Mouse (Mus musculus) erythroid progenitor cell, adult 5-6 weeks (primary cell): ENCODE results near the gene Il16. TPM values are rescaled to one million over a fixed set of nuclear protein-coding genes. Genes with fewer than 3 reads are reported as not detected.
"Not testable (repeated sequence)": the region's sequence is repeated elsewhere in the genome, so short reads cannot be mapped to it uniquely, and the experiment has no call there.

Experiments
- ATAC-seq: replicated peaks from 2 replicates; pipeline ENCODE4 v1.8.0; 2016; ENCODE audit warnings: moderate number of reproducible peaks, mild to moderate bottlenecking, moderate TSS enrichment, inconsistent platforms; ENCODE audit not compliant: poor library complexity, low FRiP score, severe bottlenecking
- total RNA-seq, 2 experiments: library from RNA; stranded (forward) in 1 of 2; stranded (reverse) in 1 of 2; fragments of 150-400 nt in 1 of 2; fragments of 186-747, 209-891 nt in 1 of 2; gene quantifications; 2 replicates each; pipeline versions ENCODE4 v1.2.3 to v1.2.4; 2015 to 2017; ENCODE audit warnings: low replicate concordance in 2 of 2

The Il16 gene
- total RNA-seq, 2 experiments from 2014 or later = 5.9 to 16.0 TPM

DNA sequence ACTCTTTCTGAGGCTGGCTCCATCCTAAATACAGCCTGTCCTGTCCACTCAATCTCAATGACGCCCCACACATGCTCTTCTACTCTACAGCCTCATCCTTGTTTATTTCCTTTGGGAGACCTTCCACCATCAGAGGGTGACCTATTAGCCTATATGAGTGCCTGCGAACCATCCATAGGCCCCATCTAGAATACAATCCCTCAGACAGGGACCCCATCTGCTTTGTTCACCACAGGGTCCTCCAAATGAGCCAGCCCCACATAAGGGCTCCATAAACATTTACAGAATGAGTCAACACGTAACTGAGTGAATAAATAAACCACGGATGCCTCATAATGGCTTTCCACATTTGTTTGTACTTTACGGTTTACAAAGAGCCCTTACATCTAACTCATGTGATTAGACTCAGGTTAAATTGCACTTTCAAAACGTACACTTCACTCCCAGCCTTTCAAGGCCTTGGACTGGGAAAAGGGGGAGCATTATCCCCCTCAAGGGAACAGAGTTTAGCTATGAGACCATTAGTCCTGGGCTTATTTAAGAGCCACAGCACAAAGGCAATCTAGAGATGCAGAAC, 7.5 kb downstream of the Il16 start:
- no peak for ATAC-seq

DNA sequence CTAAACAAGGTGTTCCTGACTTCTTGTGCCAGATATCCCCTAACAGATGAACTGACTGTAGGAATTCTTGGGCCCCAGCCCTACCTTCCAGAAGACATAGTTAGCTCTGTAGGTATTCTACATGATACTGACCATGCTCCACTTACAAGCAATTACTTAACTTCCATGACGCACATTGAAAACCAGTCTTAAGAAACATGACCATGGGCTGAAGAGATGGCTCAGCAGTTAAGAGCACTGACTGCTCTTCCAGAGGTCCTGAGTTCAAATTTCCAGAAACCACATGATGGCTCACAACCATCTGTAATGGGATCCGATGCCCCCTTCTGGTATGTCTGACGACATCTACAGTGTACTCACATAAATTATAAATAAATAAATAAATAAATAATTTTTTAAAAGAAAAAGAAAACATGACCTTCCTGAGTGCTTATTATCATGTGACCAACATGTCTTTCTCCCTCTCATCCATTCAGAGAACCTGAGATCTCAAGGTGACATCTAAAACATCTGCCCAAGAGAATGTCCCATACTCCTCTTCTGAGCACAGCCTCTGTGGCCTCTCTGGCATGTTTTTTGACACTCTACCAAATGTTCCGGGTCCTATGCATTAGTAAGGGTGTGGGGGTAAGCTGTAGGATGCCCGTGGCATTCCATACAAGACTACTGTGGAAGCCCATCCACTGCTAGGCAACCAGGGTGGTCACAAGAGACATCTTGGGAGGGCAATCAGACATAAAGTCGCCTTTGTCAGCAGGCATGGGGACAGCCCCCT, 9.0 kb downstream of the Il16 start:
- no peak for ATAC-seq

DNA sequence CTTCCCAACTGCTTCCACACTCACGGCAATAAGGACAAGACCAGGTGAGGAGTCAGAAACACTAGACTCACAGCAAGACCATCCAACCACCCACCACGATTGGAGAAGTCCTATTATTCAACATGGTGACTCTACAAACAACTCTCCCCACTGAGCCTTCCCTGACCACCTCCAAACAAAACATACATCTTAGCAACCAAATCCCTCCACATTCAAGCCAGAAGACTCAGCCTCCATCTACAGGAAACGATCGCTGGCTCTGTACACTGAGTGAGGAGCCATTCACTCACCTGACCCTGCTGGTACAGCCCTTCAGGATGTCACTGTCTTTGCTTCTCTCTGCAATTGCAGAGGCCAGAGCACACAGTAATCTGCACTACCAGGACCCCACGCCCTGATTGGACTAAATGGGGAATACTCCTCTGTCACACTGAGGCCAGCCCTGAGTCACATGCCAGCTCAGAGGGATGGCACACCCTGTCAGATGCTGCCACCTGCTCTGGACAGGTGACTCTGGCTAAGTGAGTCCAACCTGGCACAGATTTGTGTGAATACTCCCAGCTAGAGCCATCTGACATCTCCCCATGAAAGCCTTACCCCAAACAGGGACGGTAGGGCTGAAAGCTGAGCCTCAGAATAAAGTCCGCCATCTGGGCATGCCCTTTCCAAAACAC, 10.3 kb downstream of the Il16 start:
- no peak for ATAC-seq

DNA sequence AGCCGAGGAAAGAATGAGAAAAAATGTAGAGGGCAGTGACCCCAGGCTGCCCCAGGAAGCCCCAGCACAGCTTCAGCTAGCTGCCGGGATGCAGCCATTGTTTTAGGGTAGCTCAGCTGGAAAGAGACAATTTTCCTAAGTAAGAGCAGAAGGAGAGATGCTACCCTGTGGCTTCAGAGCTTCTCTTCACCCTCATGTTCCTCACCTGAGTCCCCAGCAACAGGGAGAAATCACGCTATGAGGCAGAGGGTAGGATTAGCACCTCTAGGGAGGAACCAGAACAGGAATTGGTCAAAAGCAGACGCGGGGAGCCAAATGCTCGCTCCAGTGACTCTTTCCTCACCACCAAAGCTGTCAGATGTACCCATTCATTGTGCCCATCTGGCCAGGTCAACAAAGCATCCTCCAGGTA, 10.8 kb downstream of the Il16 start:
- ATAC-seq = 0 out of 2 replicates have a peak, but pooled peaks have one; percentile 30

DNA sequence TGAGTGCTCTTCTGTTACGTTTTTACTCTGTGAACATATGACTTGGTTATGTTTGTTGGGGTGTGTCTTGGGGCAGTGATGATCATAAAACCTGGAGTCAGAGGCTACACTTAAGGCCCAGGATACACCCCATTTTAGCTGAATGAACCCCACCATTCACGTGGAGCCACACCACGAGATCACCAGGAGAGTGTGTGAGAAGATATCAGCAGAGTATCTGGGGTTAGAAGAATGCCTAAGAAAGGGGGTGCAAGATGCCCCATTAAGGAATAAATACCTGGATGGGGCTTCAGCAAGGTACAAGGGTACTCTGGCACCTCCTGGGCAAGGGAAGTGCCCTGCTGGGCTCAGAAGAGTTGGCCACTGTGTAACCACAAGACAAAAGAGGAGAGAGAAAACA, 11.3 kb downstream of the Il16 start:
- no peak for ATAC-seq

DNA sequence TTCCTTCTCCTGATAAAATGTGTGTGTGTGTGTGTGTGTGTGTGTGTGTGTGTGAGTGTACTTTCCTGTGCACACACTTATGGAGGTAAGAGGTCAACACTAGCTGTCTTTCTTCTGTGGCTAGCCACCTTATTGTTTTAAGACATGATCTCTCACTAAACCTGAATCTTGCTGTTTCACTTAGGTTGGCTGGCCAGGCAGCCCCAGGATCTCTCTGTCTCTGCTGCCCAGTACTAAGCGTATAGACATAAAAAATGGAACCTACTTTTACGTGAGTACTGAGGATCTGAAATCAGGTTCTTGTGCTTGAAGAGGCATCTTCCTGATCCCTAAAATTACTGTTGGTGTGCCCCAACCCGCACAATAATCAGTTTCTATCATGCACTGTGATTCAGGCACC, 12.7 kb downstream of the Il16 start:
- ATAC-seq = no peak

DNA sequence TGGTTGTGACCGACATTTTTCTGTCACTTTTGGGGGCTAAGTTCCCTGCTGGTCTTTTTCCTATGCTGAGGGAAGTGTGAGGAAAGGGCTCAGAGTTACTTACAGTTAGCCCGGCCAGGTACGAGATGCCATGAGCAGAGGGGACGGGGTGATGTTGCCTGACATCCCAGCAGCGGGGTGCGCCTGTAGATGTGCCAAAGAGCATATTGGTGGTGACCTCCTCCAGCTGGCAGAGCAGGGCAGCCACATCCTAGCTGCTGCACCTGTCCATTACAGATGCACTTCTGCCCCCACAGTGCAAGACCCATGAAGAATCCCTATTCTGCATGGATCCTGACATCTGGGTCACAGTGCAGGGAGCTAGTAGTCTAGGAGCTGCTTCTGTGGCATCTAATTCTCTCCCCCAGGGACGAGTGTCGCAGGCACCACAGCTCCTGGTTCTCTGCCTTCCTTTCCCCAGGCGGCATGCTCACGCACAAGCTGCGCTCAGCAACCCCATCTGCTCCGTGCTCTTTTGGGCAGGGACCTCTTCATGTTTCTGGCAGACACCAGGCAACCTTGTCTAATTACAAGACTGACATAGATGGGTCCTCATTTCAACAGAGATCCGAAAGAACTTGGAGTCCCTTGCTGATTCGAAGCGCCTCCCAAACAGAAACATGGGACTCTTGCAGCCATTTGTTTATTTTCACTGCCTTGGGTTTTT, 13.4 kb downstream of the Il16 start:
- ATAC-seq = no peak

DNA sequence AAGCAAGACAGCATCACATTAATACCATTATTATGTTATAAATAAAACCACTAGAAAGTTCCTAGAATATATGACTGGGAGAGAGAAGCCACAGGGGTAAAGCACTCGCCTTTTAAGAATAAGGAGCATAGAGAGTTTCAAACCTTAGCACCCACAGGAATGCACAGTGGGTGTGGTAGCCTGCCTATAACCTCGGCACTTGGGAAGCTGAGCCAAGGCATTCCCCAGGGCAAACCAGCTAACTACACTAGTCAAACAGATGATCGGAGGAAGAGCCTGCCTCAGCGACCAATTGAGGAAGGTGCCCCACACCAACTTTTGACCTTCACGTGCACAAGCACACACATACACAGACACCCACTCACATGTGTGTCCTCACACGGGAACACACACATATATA, 14.2 kb downstream of the Il16 start:
- no peak for ATAC-seq

DNA sequence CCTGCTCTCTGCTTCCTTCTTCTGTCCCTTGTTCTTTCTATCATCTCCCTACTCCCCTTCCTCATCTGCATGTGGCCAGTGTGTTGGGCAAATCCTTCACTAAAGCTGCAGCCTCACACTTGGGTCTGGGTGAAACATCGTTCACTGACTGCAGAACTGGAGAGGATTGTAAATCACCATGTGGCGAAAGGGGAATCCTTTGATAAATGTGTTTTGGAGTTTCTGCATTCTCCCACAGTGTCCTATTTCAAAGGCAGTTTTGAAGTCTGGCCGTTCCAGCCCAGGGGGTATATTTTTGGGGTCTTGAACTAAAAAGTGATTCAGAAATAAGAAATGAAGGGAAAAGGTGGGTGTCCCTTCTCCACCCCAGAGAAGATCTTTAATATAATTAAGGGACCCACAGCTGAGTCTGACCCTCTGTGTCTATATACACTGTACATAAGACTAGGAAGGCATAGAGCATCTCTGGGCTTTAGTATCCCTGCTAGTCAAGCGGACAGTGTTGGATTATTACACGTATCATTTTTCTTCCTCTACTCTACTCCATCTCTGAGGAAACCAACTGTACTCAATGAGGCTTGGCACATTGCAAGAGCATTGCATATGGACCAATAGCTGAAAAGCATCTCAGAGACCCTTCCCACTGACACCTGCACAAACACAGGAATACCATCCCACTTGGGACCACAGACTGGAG, 18.4 kb downstream of the Il16 start:
- ATAC-seq = no peak

DNA sequence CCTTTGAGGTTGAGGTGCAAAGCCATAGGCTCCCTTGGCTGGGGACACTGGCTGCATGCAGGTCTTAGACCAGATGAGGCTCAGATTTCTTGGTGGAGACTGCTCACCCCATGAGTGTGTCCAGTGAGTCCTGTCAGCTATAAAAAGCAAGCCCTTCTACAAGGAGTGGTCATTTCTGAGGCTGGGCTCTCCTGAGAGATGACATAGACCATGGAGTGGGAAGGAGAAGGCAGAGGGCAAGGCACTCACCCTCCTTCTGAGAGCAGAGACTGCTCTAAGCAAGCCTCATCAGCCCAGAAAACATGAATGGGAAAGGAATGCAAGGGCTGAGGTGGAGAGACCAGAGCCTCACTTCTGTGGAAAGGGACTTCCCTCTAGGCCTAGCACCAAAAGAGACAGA, 19.7 kb downstream of the Il16 start:
- ATAC-seq = no peak

DNA sequence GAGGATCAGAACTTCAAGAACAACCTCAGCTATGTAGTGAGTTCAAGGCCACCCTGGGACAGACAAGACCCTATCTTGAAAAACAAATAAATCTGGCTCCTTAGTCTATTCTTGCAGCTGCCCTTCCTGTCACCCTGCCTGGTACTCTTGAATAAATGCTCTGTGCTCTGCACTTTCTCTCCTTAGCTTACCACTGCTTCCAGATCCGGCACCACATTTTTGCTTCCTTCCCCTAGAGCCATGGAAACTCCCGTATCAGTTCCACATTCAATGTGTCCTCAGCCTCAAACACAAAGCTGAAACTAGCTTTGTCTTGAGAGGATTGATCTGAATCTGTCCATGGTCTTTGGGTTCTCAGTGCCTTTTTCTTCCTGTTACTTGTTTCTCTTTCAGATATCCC, 21.0 kb downstream of the Il16 start:
- no peak for ATAC-seq

DNA sequence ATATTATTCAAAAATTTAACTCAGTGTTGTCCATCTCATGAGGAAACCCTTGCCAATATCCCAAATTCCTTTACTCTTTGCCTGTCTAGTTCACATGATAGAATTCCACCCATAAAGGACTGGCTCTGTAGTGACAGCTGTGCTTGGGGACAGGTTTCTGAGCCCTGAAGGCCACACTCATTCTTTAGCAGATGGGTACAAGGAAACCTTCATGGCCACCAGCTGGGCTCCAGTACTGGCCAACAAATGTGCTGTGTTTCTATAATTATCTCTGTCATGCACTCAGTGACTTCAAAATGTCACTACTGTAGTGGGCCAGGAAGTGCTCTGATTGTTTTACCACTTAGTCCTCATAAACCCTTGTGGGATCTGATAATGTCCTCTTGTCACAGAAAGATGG, 21.6 kb downstream of the Il16 start:
- ATAC-seq = no peak

DNA sequence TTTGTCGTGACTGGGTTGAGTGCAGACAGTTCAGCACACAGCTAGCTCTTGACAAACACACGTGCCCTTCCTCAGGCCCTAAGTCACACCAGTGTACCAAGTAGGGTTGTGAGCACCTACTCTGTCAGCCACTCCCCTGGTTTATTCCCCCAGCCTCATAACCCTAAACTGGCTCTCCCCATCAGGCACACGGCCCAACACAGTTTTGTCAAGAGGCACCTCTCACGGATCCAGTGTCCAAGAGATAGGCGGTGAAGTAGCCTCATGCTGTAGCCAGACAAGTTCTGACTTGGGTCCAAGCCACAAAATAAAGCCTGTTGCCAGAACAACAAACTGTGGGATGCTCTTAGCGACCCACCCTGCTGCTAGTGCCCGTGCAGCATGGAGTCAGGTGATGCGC, 22.3 kb downstream of the Il16 start:
- ATAC-seq = no peak

DNA sequence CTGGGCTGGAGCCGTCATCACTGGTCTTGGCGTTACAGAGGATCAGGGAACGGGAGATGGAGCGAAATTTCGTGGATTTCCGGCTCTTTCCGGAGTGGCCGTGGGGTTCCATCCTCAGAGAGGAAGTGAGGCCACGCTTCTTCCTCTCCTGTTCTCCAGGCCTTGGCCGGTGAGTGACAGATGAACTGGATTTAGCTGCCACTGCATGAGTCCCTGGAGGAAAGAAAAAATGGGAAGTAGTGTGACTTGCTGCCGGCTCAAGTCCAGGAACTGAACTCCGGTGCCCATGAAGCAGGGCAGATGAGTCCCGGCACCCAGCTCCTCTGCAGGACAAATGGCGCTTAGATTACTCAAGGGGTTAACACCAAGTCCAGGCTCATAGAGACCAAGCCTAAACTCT, 23.0 kb downstream of the Il16 start:
- ATAC-seq = no peak

DNA sequence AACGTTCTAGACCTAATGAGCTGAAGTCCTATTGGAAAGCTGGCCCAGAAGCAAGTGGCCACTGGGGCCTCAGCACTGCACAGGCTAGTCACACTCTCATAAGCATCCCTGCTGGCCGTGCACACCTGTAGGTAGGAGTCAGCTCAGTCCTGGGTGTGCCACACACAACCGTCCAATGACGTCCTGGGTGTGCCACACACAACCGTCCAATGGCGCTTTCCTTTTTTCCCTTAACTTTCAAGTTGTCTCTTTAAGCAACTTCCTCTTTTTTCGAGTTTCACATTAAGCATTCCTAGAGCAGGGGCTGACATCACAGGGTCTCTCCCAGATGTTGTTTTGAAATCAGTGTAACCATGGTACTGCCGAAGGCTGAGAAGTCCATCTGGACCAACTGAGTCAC, 25.3 kb downstream of the Il16 start:
- ATAC-seq = no peak

DNA sequence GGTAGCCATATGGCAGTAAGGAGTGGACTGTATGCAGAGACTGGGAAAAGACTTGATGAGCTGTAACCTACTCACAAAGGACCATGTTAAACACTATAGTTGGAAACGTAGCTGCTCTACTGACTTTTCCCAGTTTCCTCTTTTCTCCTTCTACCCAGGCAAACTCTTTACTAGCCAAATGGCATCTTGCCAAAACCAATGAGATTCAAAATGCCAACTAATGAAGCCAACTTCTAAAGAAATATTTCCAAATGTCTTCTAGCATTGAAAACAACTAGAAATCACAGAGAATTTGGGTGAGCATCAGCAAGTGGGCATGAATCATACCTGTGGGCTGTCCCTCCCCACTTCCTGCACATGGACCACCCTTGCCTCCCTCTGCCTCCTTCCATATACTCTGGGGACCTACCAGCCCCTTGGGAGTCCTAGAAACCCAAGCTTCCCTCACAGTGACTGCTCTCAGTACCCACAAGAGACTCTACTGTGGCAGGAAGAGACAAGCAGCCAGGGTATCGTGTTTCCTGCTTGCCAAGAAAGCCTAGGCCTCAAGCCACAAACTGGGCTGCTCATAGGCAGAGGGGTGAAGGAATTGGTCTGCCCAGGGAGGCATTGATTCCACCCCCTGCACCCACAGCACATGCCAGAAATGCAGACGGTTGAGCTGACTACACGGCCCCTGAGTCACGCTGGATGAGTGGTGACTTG, 28.4 kb downstream of the Il16 start:
- no peak for ATAC-seq

DNA sequence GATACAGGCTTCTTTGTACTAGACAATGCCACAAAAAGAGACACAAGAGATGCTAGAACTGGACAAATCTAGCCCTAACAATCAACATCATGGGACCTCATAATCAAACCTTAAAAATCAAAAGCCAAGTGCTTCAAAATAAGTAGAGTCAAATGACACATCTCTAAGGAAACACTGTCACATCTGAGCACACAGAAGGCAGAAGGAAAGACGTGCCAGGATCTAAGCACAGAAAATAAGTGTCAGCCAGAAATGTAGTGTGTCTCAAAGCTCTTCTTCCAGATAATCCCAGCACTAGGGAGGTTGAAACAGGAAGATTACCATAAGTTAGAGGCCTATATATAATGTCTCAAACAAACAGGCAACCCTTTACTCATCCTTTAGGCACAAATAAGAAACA, 31.9 kb downstream of the Il16 start:
- ATAC-seq = no peak

DNA sequence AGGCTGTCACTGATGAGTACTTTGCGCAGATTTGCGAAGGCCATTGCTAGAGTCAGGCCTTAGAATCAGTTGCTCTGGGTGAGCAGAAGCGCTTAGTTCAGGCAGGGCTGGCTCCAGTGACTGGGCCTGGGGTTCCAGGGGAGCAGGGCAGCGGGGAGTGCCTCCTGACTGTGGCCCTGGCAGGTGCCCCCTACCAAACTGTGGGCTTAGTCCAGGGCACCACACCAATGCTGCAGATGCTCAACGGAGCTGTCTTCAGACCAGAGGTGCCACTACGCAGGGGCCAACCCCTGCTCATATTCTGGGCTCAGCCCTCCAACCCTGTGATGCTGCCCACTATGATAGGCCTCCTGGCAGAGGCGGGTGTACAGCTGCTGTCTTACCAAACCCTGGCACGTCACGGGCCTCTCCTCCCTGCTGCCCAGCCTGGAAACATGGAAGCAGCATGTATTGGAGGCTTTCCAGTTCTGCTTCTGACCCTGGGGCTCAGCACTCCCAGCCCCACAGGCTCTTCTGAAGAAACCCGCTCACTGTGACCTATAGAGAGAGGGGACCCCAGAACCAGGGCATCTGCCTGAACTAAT, 33.8 kb downstream of the Il16 start:
- not testable (repeated sequence) for ATAC-seq
